Mouse (Mus musculus) urinary bladder, postnatal 10 days (tissue): ENCODE results near the gene Hmx3.

Source experiments
- DNase-seq: peaks from one replicate; pipeline ENCODE4 v3.0.0; 2022; ENCODE audit warnings: low spot score

The Hmx3 gene

GRCm38 (mm10) chr7:131542115-131542871 is at the start of gene Hmx3:
Gene Hmx3 (plus strand): TSS chr7:131542867.
- DNase-seq = no peak

GRCm38 (mm10) chr7:131503739-131504138 is 38.9 kb upstream of the Hmx3 start:
- DNase-seq = no peak

- DNase-seq = peak; percentile 41
Measured at GRCm38 (mm10) chr7:131539979-131540378, 2.7 kb upstream of the Hmx3 start.

DNA sequence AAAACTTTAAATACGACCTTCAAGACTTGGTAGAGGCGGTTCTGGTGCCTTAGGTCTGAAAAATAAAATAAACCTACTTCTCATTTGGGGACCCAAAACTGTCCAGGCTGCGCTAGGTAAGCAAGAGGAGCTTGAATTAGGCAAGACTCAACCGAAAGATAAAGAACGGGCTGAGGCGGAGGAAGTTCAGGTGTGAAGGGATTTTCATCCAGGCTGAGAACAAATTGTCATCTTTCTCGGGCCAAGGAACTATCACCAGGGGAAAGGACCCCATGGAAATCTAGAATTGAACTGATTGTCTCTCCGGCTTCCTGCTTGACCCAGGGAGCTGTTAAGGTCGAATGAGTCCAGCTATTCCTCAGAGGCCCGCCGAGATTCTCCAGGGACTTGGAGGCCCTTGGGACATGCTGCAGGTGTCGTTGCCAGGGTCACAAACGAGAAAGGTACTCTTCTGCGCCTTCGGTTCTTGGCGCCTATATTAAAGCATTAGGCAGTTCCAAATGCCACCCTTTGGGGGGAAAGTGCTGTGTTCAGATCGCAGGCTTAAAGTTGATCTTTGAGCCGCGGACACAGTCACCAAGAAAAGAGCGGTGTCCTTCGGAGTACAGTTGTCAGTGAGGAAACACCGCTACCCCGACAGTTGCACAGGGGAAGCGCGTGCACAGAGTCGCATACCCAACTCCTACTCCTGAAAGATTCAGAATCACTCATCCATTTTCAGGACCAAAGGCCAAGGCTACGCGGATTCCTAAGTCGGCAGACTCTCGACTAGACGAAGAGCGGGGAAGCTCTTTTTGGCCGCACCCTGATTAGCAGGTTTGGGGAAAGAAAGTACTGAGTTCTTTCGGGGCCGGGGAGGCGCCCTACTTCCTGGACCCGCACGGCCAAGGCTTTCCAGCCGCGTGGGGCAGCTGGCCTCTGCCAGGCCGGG is 1.2 kb upstream of the Hmx3 start:
- no peak for DNase-seq

- DNase-seq = no peak
Measured at GRCm38 (mm10) chr7:131542872-131543622, 380 bp downstream of the Hmx3 start.

GRCm38 (mm10) chr7:131543623-131544481 is 1.2 kb downstream of the Hmx3 start:
- DNase-seq = no peak

DNA sequence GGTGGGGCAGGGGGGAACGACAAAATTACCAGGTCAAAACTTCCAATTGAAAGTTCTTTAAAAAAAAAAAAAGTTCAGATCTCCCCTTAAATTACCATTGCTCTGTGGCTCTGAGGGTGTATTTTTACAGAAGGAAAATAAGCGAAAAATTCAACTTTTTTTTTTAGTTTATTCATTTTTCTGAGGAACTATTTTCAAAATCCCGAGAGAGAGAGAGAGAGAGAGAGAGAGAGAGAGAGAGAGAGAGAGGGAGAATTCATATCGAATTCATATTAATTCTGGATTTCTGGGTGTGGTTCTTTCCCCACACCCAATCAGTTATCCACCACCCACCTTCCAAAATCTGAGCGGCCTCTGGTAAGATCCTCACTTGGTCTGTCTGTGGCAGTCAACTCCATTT is 2.2 kb downstream of the Hmx3 start:
- DNase-seq = no peak

GRCm38 (mm10) chr7:131545701-131546385 is 3.2 kb downstream of the Hmx3 start:
- no peak for DNase-seq

GRCm38 (mm10) chr7:131546423-131546822 is 3.8 kb downstream of the Hmx3 start:
- no peak for DNase-seq

DNA sequence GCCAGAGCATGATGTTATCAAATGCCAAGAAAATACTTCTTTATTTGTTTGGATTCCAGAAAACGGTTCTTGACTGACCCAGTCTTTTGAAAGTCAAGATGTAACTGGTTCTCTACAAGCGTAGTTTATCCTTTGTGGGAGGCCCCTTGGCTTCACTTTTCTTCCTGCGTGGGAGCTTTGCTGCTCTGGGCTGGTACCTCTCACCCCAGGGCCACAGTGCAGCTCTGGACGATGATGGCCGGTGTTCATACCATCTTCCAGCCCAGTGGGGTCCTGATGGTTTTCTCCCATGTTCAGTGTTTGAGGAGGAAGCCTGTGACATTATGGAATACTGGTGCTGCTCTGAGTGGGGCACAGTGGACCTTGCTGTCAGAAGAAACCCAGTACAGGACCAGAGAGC is 4.8 kb downstream of the Hmx3 start:
- DNase-seq = no peak

DNA sequence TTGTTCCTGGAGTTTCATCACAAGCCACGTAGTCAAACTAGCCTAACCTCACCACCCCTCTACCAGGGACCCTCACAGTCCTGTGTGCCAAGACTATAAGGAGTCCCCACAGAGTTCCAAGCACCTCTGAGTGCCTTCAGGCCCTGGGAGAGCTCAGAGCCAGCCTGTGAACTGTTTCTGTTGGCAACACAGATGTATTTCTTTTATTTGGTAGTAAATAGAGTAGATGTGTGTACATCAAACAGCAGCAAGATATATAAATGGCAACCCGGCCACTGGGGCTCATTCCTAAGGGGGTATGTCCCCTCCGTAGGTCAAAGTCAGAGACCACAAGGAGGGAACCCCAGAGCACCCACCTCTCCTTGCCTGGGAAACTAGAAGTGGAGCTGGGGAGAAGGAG is 5.8 kb downstream of the Hmx3 start, which contains the start of gene Hmx2:
TSS of gene Hmx2 (plus strand) at position 301 of the 400 bp plus-strand sequence.
- DNase-seq = no peak

DNA sequence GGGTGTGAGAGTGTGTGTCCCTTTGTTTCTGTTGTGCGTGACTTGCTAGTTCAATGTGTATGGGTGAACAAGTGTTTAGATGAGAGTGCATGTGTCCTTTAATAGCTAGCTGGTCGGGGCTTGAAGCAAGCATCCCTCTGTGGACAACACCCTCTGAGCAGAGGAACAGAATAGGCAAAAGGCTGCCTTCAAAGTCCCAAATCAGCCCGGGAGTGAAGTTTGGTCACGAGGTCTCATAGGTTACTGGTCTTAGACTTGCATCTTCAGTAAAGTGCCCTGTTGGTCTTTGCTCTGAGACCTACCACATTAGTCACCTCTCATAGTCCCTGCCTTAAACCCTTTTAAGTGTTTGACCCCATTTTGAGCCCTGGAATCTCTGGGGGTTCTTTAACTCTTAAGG is 8.8 kb downstream of the Hmx3 start:
- DNase-seq = no peak

DNA sequence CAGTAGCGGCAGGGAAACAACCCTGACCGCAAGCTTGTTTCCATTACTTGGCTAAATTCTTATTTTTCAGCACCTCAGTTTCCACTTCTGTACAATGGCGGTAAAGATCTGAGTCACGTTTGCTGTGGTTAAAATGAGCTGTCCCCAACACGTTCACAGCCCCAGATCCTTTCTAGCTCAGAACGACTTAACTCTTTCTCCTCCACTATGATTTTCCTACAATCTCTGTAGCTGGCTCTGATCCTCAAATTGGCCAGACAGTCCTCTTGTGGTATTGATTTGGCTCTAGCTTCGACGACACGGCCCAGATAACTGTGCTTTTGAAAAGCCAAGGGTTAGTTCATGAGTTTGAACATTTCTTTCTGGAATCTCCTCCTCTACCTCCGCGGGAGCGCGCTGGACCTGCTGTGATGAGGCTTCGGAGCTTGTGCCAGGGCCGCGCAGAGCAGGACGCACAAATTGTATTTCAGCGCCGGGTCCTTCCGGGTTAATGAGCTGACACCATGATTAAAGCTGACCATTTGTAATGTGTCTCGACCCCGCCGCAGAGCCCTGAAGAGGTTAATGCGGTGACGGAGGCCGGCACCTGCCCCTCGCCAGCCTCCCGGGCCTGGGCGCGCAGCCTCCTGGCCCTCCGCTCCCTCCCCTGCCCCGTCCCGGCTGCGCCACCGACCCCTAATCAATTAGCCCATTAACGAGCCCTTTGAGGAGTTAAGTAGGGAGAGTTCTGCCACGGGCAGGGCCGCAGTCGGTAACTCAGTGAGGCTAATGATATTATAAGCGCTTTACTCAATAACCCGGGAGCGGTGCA is 9.5 kb downstream of the Hmx3 start:
- DNase-seq = no peak

DNA sequence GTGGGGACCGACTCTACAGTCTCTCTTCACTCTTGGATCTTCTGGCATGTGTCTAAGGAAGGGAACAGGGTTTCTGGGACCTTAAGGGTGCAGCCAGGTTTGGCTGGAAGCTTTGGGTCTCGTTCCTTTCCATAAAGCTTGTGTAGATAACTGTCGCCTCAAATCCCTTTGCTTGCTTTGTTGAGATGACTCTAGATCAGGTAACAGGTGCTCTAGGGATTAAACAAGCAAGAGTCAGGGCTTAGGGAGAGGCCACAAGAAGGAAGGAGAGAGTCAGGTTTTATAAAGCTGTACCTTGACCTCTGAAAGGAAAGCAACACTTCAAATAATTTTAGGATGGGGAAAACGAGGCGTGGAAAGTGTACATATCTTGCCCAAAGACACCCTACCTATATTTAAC is 10.1 kb downstream of the Hmx3 start:
- DNase-seq = no peak

GRCm38 (mm10) chr7:131553771-131554175 is 11.1 kb downstream of the Hmx3 start:
- DNase-seq = no peak

DNA sequence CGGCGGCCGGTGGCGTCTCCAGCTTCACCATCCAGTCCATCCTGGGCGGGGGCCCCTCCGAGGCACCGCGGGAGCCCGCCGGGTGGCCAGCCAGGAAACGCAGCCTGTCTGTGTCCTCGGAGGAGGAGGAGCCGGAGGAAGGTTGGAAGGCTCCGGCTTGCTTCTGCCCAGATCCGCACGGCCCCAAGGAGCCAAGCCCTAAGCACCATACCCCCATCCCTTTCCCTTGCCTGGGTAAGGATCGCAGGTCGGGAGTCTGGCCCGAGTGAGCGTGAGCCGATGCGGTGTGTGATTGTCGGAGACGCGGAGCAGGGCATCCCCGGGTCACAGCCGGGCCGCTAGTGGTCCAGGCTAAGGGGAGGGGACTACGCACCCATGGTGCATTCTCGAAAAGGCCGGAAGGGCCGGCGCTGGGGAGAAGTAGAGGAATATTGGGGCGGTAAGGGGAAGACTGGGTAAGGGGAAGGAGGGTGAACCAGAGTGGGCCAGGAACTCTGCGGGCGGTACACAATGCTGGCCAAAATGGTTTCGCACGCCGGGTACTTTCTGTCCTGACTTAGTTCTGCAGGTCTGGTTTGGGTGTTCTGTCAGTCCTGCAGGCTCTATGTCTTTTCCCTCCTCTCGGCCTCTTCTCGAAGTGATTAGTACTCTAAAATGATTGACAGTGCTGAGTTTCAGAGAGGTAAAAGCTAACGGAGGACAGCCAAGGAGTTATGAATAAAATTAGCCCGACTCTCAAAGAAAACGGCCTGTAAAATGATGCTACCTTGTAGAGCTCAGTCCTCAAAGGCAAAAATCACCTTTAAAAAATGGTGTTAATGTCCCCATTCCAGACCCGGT is 11.9 kb downstream of the Hmx3 start:
- DNase-seq = no peak

- no peak for DNase-seq
Measured at GRCm38 (mm10) chr7:131555301-131556081, 12.8 kb downstream of the Hmx3 start.

- DNase-seq = no peak
Measured at GRCm38 (mm10) chr7:131556116-131556515, 13.4 kb downstream of the Hmx3 start.
